In the genomic region with DNA sequence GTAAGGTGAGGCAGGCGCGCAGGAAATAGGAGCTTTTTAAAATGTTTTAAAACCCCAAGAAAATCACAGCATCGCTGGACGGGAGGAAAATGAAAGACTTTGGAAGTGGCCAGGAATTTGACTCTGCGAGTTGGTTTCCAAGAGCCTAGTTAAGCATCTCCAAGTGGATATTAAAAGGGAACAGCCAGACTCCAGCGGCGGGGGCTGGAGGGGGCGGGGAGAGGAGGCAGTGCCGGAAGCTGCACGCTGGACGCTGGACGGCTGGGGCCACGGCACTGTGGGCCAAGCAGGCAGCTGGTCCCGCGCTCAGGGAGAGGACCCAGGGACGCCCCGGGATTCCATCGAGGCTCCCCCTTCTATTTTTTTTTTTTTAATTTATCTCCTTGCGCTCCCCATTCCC, we compare ENCODE assay signal across 7 mouse cellular contexts. TPM values are rescaled to one million over a fixed set of nuclear protein-coding genes. Genes with fewer than 3 reads are reported as not detected.
A peak's percentile ranks its signal among the peaks of the same experiment; 100 is the strongest.
DNase-seq lines count a peak whose midpoint lies in the region; ATAC-seq lines count a peak whose summit lies in the region.

No protein-coding gene starts in this region.

- H3K4me1 ChIP-seq in forebrain, embryonic 12.5 days, result peaks cover 16% of the 10 kb centered on the region

- no peak for ATAC-seq in forebrain, embryonic 12.5 days (ENCODE audit: low FRiP score)

- peak overlapping the region; percentile 40 for H3K4me2 ChIP-seq in forebrain, embryonic 12.5 days

- no peaks in the 10 kb centered on the region for H3K36me3 ChIP-seq in forebrain, embryonic 12.5 days (replicated peaks)

- no peak overlapping the region for H3K27ac ChIP-seq in forebrain, embryonic 12.5 days

- DNase-seq in adrenal gland, postnatal 36 days, result peak; percentile 83 to 93
- peak; percentile 78 to 79 for DNase-seq in heart, postnatal 10 days
- DNase-seq in kidney, postnatal 14 days, result peak; percentile 87
- peak; percentile 59 for DNase-seq in lung, postnatal 25 days (ENCODE audit: low spot score)
- peak; percentile 75 to 79 for DNase-seq in urinary bladder, postnatal 4 days (ENCODE audit: low spot score in 2 of 2)
- DNase-seq in cerebellum, postnatal 14 days, result no peak

- 30% methylated on average over 19 of the region's 19 CpGs for WGBS in forebrain, embryonic 12.5 days

- peaks cover 4% of the 10 kb centered on the region; the same call in 1 of the 2 replicates for H3K27me3 ChIP-seq in forebrain, embryonic 12.5 days

- no peak overlapping the region for H3K9ac ChIP-seq in forebrain, embryonic 12.5 days

- intact Hi-C loops in heart, postnatal 10 days (cut with DNase I), result no loop called here

- H3K4me3 ChIP-seq in forebrain, embryonic 12.5 days (replicated peaks), result peak overlapping the region; percentile 15; the same call in 1 of the 2 replicates

- no peaks in the 10 kb centered on the region for H3K9me3 ChIP-seq in forebrain, embryonic 12.5 days

RNA-seq across cellular contexts. Expression of a gene that starts 32.6 kb away (rescaled TPM):
- total RNA-seq in adrenal gland, postnatal 36 days (2021), result 100 to 1,000 TPM; 117 to 134 TPM
- polyA plus RNA-seq in forebrain, embryonic 12.5 days (2016; fragmentation: Nextera tagmentation; extraction: Ambion mirVana), result 180 and 192 TPM in 2 replicates
- total RNA-seq in heart, postnatal 10 days (2021), result 10 to 100 TPM; 70.0 to 71.1 TPM

Comparison
In these comparisons a context has a peak if more than half of its experiments do, and no peak if none do; other contexts are left out.
1. DNase-seq: peak in adrenal gland, postnatal 36 days (2 of 2), heart, postnatal 10 days (2 of 2), kidney, postnatal 14 days (single experiment), lung, postnatal 25 days (single experiment) and urinary bladder, postnatal 4 days (2 of 2); none in cerebellum, postnatal 14 days (0 of 2).